Mouse (Mus musculus) midbrain, embryonic 13.5 days (tissue): Measurements from ENCODE around the gene Srd5a1. TPM values are rescaled to one million over a fixed set of nuclear protein-coding genes. Genes with fewer than 3 reads are reported as not detected.

ENCODE experiments used
- ATAC-seq: fragments of 200-750 bp; cut with Nextera tagmentation; 2 replicates; pipeline ENCODE4 v1.8.0; 2017; ENCODE audit warnings: mild to moderate bottlenecking, moderate TSS enrichment, moderate library complexity
- H3K27ac ChIP-seq: fragments of 300-500 bp; sonication (generic); 2 replicates; pipeline ENCODE4 v1.5.1; 2015; ENCODE audit warnings: inconsistent platforms, mild to moderate bottlenecking, moderate library complexity
- H3K27me3 ChIP-seq: fragments of 300-500 bp; sonication (generic); 2 replicates; pipeline ENCODE4 v1.6.1; 2015; ENCODE audit warnings: mild to moderate bottlenecking, inconsistent platforms
- H3K36me3 ChIP-seq: fragments of 300-500 bp; sonication (generic); 2 replicates; pipeline ENCODE4 v1.6.1; 2015; ENCODE audit warnings: mild to moderate bottlenecking, inconsistent platforms
- H3K4me1 ChIP-seq: fragments of 300-500 bp; sonication (generic); replicated peaks from 2 replicates; pipeline ENCODE4 v1.6.1; 2015; ENCODE audit warnings: inconsistent platforms
- H3K4me2 ChIP-seq: fragments of 300-500 bp; sonication (generic); replicated peaks from 2 replicates; pipeline ENCODE4 v1.6.1; 2015; ENCODE audit warnings: moderate library complexity, mild to moderate bottlenecking, inconsistent platforms
- H3K4me3 ChIP-seq: fragments of 300-500 bp; sonication (generic); replicated peaks from 2 replicates; pipeline ENCODE4 v1.5.1; 2015; ENCODE audit warnings: mild to moderate bottlenecking, inconsistent platforms
- H3K9ac ChIP-seq: fragments of 300-500 bp; sonication (generic); replicated peaks from 2 replicates; pipeline ENCODE4 v1.6.1; 2015; ENCODE audit warnings: mild to moderate bottlenecking, inconsistent platforms
- H3K9me3 ChIP-seq: fragments of 300-500 bp; sonication (generic); 2 replicates; pipeline ENCODE4 v1.6.1; 2016; ENCODE audit warnings: mild to moderate bottlenecking, inconsistent platforms
- WGBS: fragments of 180-500 bp; shearing (Covaris S2); methylation state at CpG from one replicate; pipeline ENCODE4 v1.1.7; 2015; 5-methylcytosine and 5-hydroxymethylcytosine counted together
- polyA plus RNA-seq: library from polyadenylated mRNA; unstranded; fragments of >200 nt; fragmentation: Nextera tagmentation; extraction: Ambion mirVana; gene quantifications from 2 replicates; pipeline ENCODE4 v1.2.1, GENCODE M21; 2015

Srd5a1 gene
- polyA plus RNA-seq, 1 experiment from 2014 or later, result 27.0 TPM

- H3K4me3 ChIP-seq, result no peak overlapping the region
- no peaks in the 10 kb centered on the region for H3K9me3 ChIP-seq
- no peak overlapping the region for H3K4me2 ChIP-seq
- WGBS, result 57% methylated on average over 8 of the region's 8 CpGs
- H3K27me3 ChIP-seq, result no peaks in the 10 kb centered on the region
- ATAC-seq, result no peak
- H3K36me3 ChIP-seq, result no peaks in the 10 kb centered on the region
- H3K27ac ChIP-seq, result no peak overlapping the region
- H3K4me1 ChIP-seq, result no peaks in the 10 kb centered on the region
- no peak overlapping the region for H3K9ac ChIP-seq
Observed at GRCm38 (mm10) chr13:69549980-69550379, 61.3 kb downstream of the Srd5a1 start.

GRCm38 (mm10) chr13:69547488-69548180, 63.6 kb downstream of the Srd5a1 start:
- no peak for ATAC-seq
- H3K9ac ChIP-seq, result no peak overlapping the region
- 69% methylated on average over 16 of the region's 16 CpGs for WGBS
- H3K4me3 ChIP-seq, result no peak overlapping the region
- peaks cover 16% of the 10 kb centered on the region for H3K4me1 ChIP-seq
- H3K27me3 ChIP-seq, result 0 out of 2 replicates have a peak, but pooled peaks cover 5% of the 10 kb centered on the region
- no peaks in the 10 kb centered on the region for H3K36me3 ChIP-seq
- no peaks in the 10 kb centered on the region for H3K9me3 ChIP-seq
- no peak overlapping the region for H3K4me2 ChIP-seq
- H3K27ac ChIP-seq, result no peak overlapping the region

- WGBS, result 27% methylated on average over 3 of the region's 3 CpGs
- Histone ChIP-seq H3K4me2 (no peak overlapping the region), H3K4me1 (peaks cover 27% of the 10 kb centered on the region), H3K4me3 (no peak overlapping the region), H3K27me3 (0 out of 2 replicates have a peak, but pooled peaks cover 8% of the 10 kb centered on the region), H3K9ac (no peak overlapping the region), H3K27ac (no peak overlapping the region), H3K9me3 (no peaks in the 10 kb centered on the region), H3K36me3 (no peaks in the 10 kb centered on the region)
- ATAC-seq, result 0 out of 2 replicates have a peak, but pooled peaks have one; percentile 29
Observed at GRCm38 (mm10) chr13:69545019-69545418, 66.2 kb downstream of the Srd5a1 start.

GRCm38 (mm10) chr13:69543595-69543994, 67.6 kb downstream of the Srd5a1 start:
- H3K9me3 ChIP-seq, result no peaks in the 10 kb centered on the region
- no peak overlapping the region for H3K27ac ChIP-seq
- H3K36me3 ChIP-seq, result no peaks in the 10 kb centered on the region
- peaks cover 42% of the 10 kb centered on the region for H3K4me1 ChIP-seq
- 50% methylated on average over 12 of the region's 12 CpGs for WGBS
- no peak overlapping the region for H3K4me3 ChIP-seq
- H3K27me3 ChIP-seq, result 0 out of 2 replicates have a peak, but pooled peaks cover 8% of the 10 kb centered on the region
- ATAC-seq, result peak; percentile 5; the same call in 1 of the 2 replicates
- H3K9ac ChIP-seq, result no peak overlapping the region
- H3K4me2 ChIP-seq, result peak overlapping the region; percentile 30; the same call in 1 of the 2 replicates

- no peak for ATAC-seq
- WGBS, result 37% methylated on average over 17 of the region's 17 CpGs
Observed at GRCm38 (mm10) chr13:69542571-69543352, 68.5 kb downstream of the Srd5a1 start.

GRCm38 (mm10) chr13:69541776-69542175, 69.5 kb downstream of the Srd5a1 start:
- Histone ChIP-seq H3K27ac (no peak overlapping the region), H3K9ac (no peak overlapping the region), H3K36me3 (no peaks in the 10 kb centered on the region), H3K9me3 (no peaks in the 10 kb centered on the region), H3K4me3 (no peak overlapping the region), H3K4me2 (no peak overlapping the region), H3K27me3 (0 out of 2 replicates have a peak, but pooled peaks cover 8% of the 10 kb centered on the region), H3K4me1 (peaks cover 56% of the 10 kb centered on the region)
- ATAC-seq, result no peak
- 69% methylated on average over 10 of the region's 10 CpGs for WGBS

More at GRCm38 (mm10) chr13:69542571-69543352, 68.5 kb downstream of the Srd5a1 start:
- peaks cover 50% of the 10 kb centered on the region for H3K4me1 ChIP-seq
- H3K27ac ChIP-seq, result no peak overlapping the region
- H3K9ac ChIP-seq, result no peak overlapping the region
- no peak overlapping the region for H3K4me2 ChIP-seq
- no peaks in the 10 kb centered on the region for H3K9me3 ChIP-seq
- H3K27me3 ChIP-seq, result 0 out of 2 replicates have a peak, but pooled peaks cover 8% of the 10 kb centered on the region
- H3K4me3 ChIP-seq, result no peak overlapping the region
- no peaks in the 10 kb centered on the region for H3K36me3 ChIP-seq

GRCm38 (mm10) chr13:69541209-69541608, 70.0 kb downstream of the Srd5a1 start:
- WGBS, result 92% methylated on average over 6 of the region's 6 CpGs
- ATAC-seq, result no peak
- no peak overlapping the region for H3K4me3 ChIP-seq
- H3K9me3 ChIP-seq, result no peaks in the 10 kb centered on the region
- 0 out of 2 replicates have a peak overlapping the region, but pooled peaks have one; percentile 14 for H3K9ac ChIP-seq
- H3K4me2 ChIP-seq, result no peak overlapping the region
- 0 out of 2 replicates have a peak, but pooled peaks cover 8% of the 10 kb centered on the region for H3K27me3 ChIP-seq
- peaks cover 58% of the 10 kb centered on the region for H3K4me1 ChIP-seq
- H3K27ac ChIP-seq, result no peak overlapping the region
- H3K36me3 ChIP-seq, result no peaks in the 10 kb centered on the region

- Histone ChIP-seq H3K27ac (no peak overlapping the region), H3K4me1 (peaks cover 59% of the 10 kb centered on the region), H3K27me3 (0 out of 2 replicates have a peak, but pooled peaks cover 4% of the 10 kb centered on the region), H3K4me2 (no peak overlapping the region), H3K9me3 (no peaks in the 10 kb centered on the region), H3K9ac (no peak overlapping the region), H3K36me3 (no peaks in the 10 kb centered on the region), H3K4me3 (no peak overlapping the region)
- ATAC-seq, result no peak
- 23% methylated on average over 4 of the region's 4 CpGs for WGBS
Observed at GRCm38 (mm10) chr13:69538327-69538726, 72.9 kb downstream of the Srd5a1 start.

GRCm38 (mm10) chr13:69537366-69537765, 73.9 kb downstream of the Srd5a1 start:
- Histone ChIP-seq H3K9me3 (no peaks in the 10 kb centered on the region), H3K27me3 (no peaks in the 10 kb centered on the region), H3K9ac (no peak overlapping the region), H3K4me3 (no peak overlapping the region), H3K27ac (no peak overlapping the region), H3K4me2 (no peak overlapping the region), H3K4me1 (peaks cover 57% of the 10 kb centered on the region), H3K36me3 (no peaks in the 10 kb centered on the region)
- no peak for ATAC-seq
- 66% methylated on average over 7 of the region's 7 CpGs for WGBS

GRCm38 (mm10) chr13:69536021-69536420, 75.2 kb downstream of the Srd5a1 start:
- 79% methylated on average over 4 of the region's 4 CpGs for WGBS
- Histone ChIP-seq H3K27ac (no peak overlapping the region), H3K36me3 (no peaks in the 10 kb centered on the region), H3K4me2 (peak overlapping the region; percentile 93), H3K4me1 (peaks cover 70% of the 10 kb centered on the region), H3K27me3 (no peaks in the 10 kb centered on the region), H3K9me3 (no peaks in the 10 kb centered on the region), H3K4me3 (0 out of 2 replicates have a peak overlapping the region, but pooled peaks have one; percentile 96), H3K9ac (peak overlapping the region; percentile 83; the same call in 1 of the 2 replicates)
- ATAC-seq, result no peak

GRCm38 (mm10) chr13:69534654-69535551, 76.3 kb downstream of the Srd5a1 start:
- Histone ChIP-seq H3K4me1 (peaks cover 72% of the 10 kb centered on the region), H3K36me3 (peaks cover 2% of the 10 kb centered on the region; the same call in 1 of the 2 replicates)
- WGBS, result under 1% methylated on average over 73 of the region's 86 CpGs

More at GRCm38 (mm10) chr13:69534654-69535551, 76.3 kb downstream of the Srd5a1 start:
- H3K27ac ChIP-seq, result peak overlapping the region; percentile 96
- H3K4me2 ChIP-seq, result peak overlapping the region; percentile 93
- H3K4me3 ChIP-seq, result peak overlapping the region; percentile 96
- no peaks in the 10 kb centered on the region for H3K9me3 ChIP-seq
- no peaks in the 10 kb centered on the region for H3K27me3 ChIP-seq
- peak; percentile 92 for ATAC-seq
- H3K9ac ChIP-seq, result peak overlapping the region; percentile 95
